Mouse (Mus musculus): ENCODE data around the gene Ptma.

- TF ChIP-seq CTCF (IDR thresholded peaks at IDR 0.05; ENCODE audit: borderline replicate concordance, control insufficient read depth, extremely low read depth, insufficient read depth, low read length, poor library complexity) (no peak), POLR2A (IDR thresholded peaks at IDR 0.05; ENCODE audit: control insufficient read depth, extremely low read depth, insufficient read depth, low read length, poor library complexity) (no peak)
Observed at GRCm38 (mm10) chr1:86528571-86529180, 2.1 kb downstream of the Ptma start.

All from thymus, adult 2 months (tissue).